Comparison of ENCODE assay signal across 17 mouse cellular contexts in the genomic region with DNA sequence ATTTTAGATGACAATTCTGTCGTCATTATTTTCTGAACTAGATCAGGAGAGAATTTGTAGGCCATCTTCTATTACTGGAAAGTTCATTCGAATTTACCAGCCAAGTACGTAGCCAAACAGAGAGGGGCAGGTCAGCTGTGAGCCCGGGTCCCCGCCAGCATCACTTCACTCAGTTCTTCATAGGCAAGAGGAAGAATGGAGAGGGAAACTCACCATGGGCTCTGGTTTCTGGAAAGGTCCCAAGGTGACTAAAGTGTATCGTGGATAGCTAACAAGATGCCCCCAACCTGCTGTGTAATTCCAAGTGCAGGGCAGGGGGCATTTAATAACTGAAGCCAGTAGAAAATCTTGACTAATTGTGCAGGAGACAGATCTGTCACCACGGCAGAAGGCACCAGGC.
A peak's percentile ranks its signal among the peaks of the same experiment; 100 is the strongest.
DNase-seq lines count a peak whose midpoint lies in the region; TF ChIP-seq lines count a peak whose summit lies in the region.
"Had no signal": no experiment of that assay in that cellular context is flagged by ENCODE, and none has a peak within 500 bp of the region (broad histone marks: within the 10 kb centered on the region; RNA-seq: fewer than 3 reads in every experiment).

No protein-coding gene starts in this region.

- no peaks in the 10 kb centered on the region; the same call in 1 of the 2 replicates for H3K27me3 ChIP-seq in cerebellum, adult 2 months (ENCODE audit: control insufficient read depth, insufficient read depth, low read length)
- H3K27me3 ChIP-seq: embryonic facial prominence, embryonic 13.5 days; embryonic facial prominence, embryonic 15.5 days had no signal

- TF ChIP-seq POLR2A in cerebellum, adult 2 months (IDR thresholded peaks at IDR 0.05; ENCODE audit: borderline replicate concordance, insufficient read depth, low read length): no peak

- H3K4me1 ChIP-seq in cerebellum, adult 2 months (ENCODE audit: control insufficient read depth, insufficient read depth, low read length): no peaks in the 10 kb centered on the region
- H3K4me1 ChIP-seq: embryonic facial prominence, embryonic 13.5 days; embryonic facial prominence, embryonic 15.5 days; forebrain, embryonic 10.5 days; forebrain, embryonic 12.5 days had no signal

- DNase-seq in cerebellum, postnatal 14 days: peak; percentile 30 to 32
- no peak for DNase-seq in cerebellum, adult 2 months
- DNase-seq in layer of hippocampus, postnatal 10 days (ENCODE audit: low spot score in 2 of 2): peak; percentile 23 to 35
- DNase-seq in layer of hippocampus, adult 18-20 months (ENCODE audit: low spot score in 2 of 2): no peak
- DNase-seq: adrenal gland, adult 2 months; adrenal gland, postnatal 10 days; adrenal gland, postnatal 25 days; cerebellum, adult 11 months; cerebellum, adult 18-20 months; cerebellum, adult 9-10 months; cerebellum, postnatal 36 days; embryo, embryonic 11 days had no signal

- 22% methylated on average over 7 of the region's 7 CpGs for WGBS in cerebellum, adult 2 months

- no peak for TF ChIP-seq CTCF in cerebellum, adult 2 months (IDR thresholded peaks at IDR 0.05; ENCODE audit: borderline replicate concordance, insufficient read depth, low read depth, low read length)

- no peak overlapping the region for H3K27ac ChIP-seq in cerebellum, adult 2 months (ENCODE audit: insufficient read depth, low read length)
- H3K27ac ChIP-seq: embryonic facial prominence, embryonic 13.5 days; embryonic facial prominence, embryonic 15.5 days; forebrain, embryonic 10.5 days; forebrain, embryonic 12.5 days had no signal

- no peak overlapping the region for H3K4me3 ChIP-seq in cerebellum, adult 2 months (replicated peaks; ENCODE audit: insufficient read depth, low read depth, low read length)
- H3K4me3 ChIP-seq: embryonic facial prominence, embryonic 13.5 days; embryonic facial prominence, embryonic 15.5 days; erythroblast, embryonic 14.5 days; forebrain, embryonic 10.5 days; forebrain, embryonic 12.5 days had no signal

Comparison
In these comparisons a context has a peak if more than half of its experiments do, and no peak if none do; other contexts are left out.
1. DNase-seq: peak in cerebellum, postnatal 14 days (2 of 2) and layer of hippocampus, postnatal 10 days (2 of 2); none in cerebellum, adult 2 months (0 of 2) and layer of hippocampus, adult 18-20 months (0 of 2).